Mouse (Mus musculus): Measurements from ENCODE around the gene Igfbp4. TPM values are rescaled to one million over a fixed set of nuclear protein-coding genes. Genes with fewer than 3 reads are reported as not detected.
A peak's percentile ranks its signal among the peaks of the same experiment; 100 is the strongest.

Igfbp4 gene
- polyA plus RNA-seq, 1 experiment from 2014 or later: 832 TPM

- Histone ChIP-seq H3K36me3 (ENCODE audit: insufficient read depth, low read length) (peaks cover 35% of the 10 kb centered on the region), H3K4me2 (replicated peaks; ENCODE audit: low read depth, low read length) (peak overlapping the region; percentile 52), H3K9me3 (ENCODE audit: low read length) (no peaks in the 10 kb centered on the region), H3K4me1 (ENCODE audit: insufficient read depth, low read length) (peaks cover 9% of the 10 kb centered on the region), H3K27ac (ENCODE audit: low read length) (no peak overlapping the region), H3K9ac (replicated peaks; ENCODE audit: low read length) (peak overlapping the region; percentile 44; the same call in 1 of the 2 replicates), H3K27me3 (ENCODE audit: insufficient read depth, low read length) (no peaks in the 10 kb centered on the region), H3K4me3 (ENCODE audit: low read length) (peak overlapping the region; percentile 69)
- WGBS: 73% methylated on average over 5 of the region's 5 CpGs
- ATAC-seq (ENCODE audit: low FRiP score, low TSS enrichment): no peak
Measured at GRCm38 (mm10) chr11:99022384-99022933, 18.6 kb upstream of the Igfbp4 start.

GRCm38 (mm10) chr11:99023094-99023493 lies 17.9 kb upstream of the Igfbp4 start:
- Histone ChIP-seq H3K9ac (replicated peaks; ENCODE audit: low read length) (peak overlapping the region; percentile 79), H3K4me3 (ENCODE audit: low read length) (peak overlapping the region; percentile 69), H3K4me1 (ENCODE audit: insufficient read depth, low read length) (peaks cover 9% of the 10 kb centered on the region), H3K27me3 (ENCODE audit: insufficient read depth, low read length) (no peaks in the 10 kb centered on the region), H3K27ac (ENCODE audit: low read length) (no peak overlapping the region), H3K36me3 (ENCODE audit: insufficient read depth, low read length) (peaks cover 30% of the 10 kb centered on the region), H3K4me2 (replicated peaks; ENCODE audit: low read depth, low read length) (peak overlapping the region; percentile 52), H3K9me3 (ENCODE audit: low read length) (no peaks in the 10 kb centered on the region)
- WGBS: 7% methylated on average over 4 of the region's 4 CpGs
- no peak for ATAC-seq (ENCODE audit: low FRiP score, low TSS enrichment)

GRCm38 (mm10) chr11:99023500-99024467 lies 17.3 kb upstream of the Igfbp4 start, which contains the start of gene Top2a:
Gene Top2a (minus strand): TSS chr11:99024189.
- Histone ChIP-seq H3K9ac (replicated peaks; ENCODE audit: low read length) (peak within 1 kb of the TSS; percentile 79), H3K4me3 (ENCODE audit: low read length) (peak within 1 kb of the TSS; percentile 69), H3K27me3 (ENCODE audit: insufficient read depth, low read length) (no peaks in the 10 kb centered on the region), H3K4me1 (ENCODE audit: insufficient read depth, low read length) (peaks cover 9% of the 10 kb centered on the region), H3K4me2 (replicated peaks; ENCODE audit: low read depth, low read length) (peak within 1 kb of the TSS; percentile 56), H3K36me3 (ENCODE audit: insufficient read depth, low read length) (peaks cover 24% of the 10 kb centered on the region), H3K27ac (ENCODE audit: low read length) (peak within 1 kb of the TSS; percentile 52; the same call in 1 of the 2 replicates), H3K9me3 (ENCODE audit: low read length) (no peaks in the 10 kb centered on the region)
- ATAC-seq (ENCODE audit: low FRiP score, low TSS enrichment): peak; percentile 94
- under 1% methylated on average over 54 of the region's 54 CpGs for WGBS

GRCm38 (mm10) chr11:99024468-99025134 lies 16.4 kb upstream of the Igfbp4 start:
- Histone ChIP-seq H3K4me2 (replicated peaks; ENCODE audit: low read depth, low read length) (peak overlapping the region; percentile 56), H3K27ac (ENCODE audit: low read length) (peak overlapping the region; percentile 26; the same call in 1 of the 2 replicates), H3K36me3 (ENCODE audit: insufficient read depth, low read length) (peaks cover 22% of the 10 kb centered on the region), H3K4me1 (ENCODE audit: insufficient read depth, low read length) (peaks cover 9% of the 10 kb centered on the region), H3K27me3 (ENCODE audit: insufficient read depth, low read length) (no peaks in the 10 kb centered on the region), H3K9me3 (ENCODE audit: low read length) (no peaks in the 10 kb centered on the region), H3K4me3 (ENCODE audit: low read length) (peak overlapping the region; percentile 69), H3K9ac (replicated peaks; ENCODE audit: low read length) (peak overlapping the region; percentile 65)
- peak; percentile 17; the same call in 1 of the 2 replicates for ATAC-seq (ENCODE audit: low FRiP score, low TSS enrichment)
- 47% methylated on average over 18 of the region's 18 CpGs for WGBS

GRCm38 (mm10) chr11:99025878-99026277 lies 15.2 kb upstream of the Igfbp4 start:
- Histone ChIP-seq H3K27me3 (ENCODE audit: insufficient read depth, low read length) (no peaks in the 10 kb centered on the region), H3K27ac (ENCODE audit: low read length) (no peak overlapping the region), H3K4me2 (replicated peaks; ENCODE audit: low read depth, low read length) (no peak overlapping the region), H3K4me3 (ENCODE audit: low read length) (no peak overlapping the region), H3K9ac (replicated peaks; ENCODE audit: low read length) (no peak overlapping the region), H3K36me3 (ENCODE audit: insufficient read depth, low read length) (peaks cover 11% of the 10 kb centered on the region), H3K9me3 (ENCODE audit: low read length) (no peaks in the 10 kb centered on the region), H3K4me1 (ENCODE audit: insufficient read depth, low read length) (peaks cover 9% of the 10 kb centered on the region)
- no peak for ATAC-seq (ENCODE audit: low FRiP score, low TSS enrichment)
- 86% methylated on average over 6 of the region's 6 CpGs for WGBS

- no peak for ATAC-seq (ENCODE audit: low FRiP score, low TSS enrichment)
- H3K9me3 ChIP-seq (ENCODE audit: low read length): no peaks in the 10 kb centered on the region
- WGBS: 85% methylated on average over 12 of the region's 12 CpGs
- peaks cover 6% of the 10 kb centered on the region for H3K4me1 ChIP-seq (ENCODE audit: insufficient read depth, low read length)
- no peak overlapping the region for H3K9ac ChIP-seq (replicated peaks; ENCODE audit: low read length)
- no peaks in the 10 kb centered on the region for H3K27me3 ChIP-seq (ENCODE audit: insufficient read depth, low read length)
- no peak overlapping the region for H3K4me3 ChIP-seq (ENCODE audit: low read length)
- no peak overlapping the region for H3K4me2 ChIP-seq (replicated peaks; ENCODE audit: low read depth, low read length)
- H3K27ac ChIP-seq (ENCODE audit: low read length): no peak overlapping the region
- H3K36me3 ChIP-seq (ENCODE audit: insufficient read depth, low read length): 0 out of 2 replicates have a peak, but pooled peaks cover 1% of the 10 kb centered on the region
Measured at GRCm38 (mm10) chr11:99026899-99027440, 14.1 kb upstream of the Igfbp4 start.

- H3K27me3 ChIP-seq (ENCODE audit: insufficient read depth, low read length): no peaks in the 10 kb centered on the region
- no peak for ATAC-seq (ENCODE audit: low FRiP score, low TSS enrichment)
- H3K4me3 ChIP-seq (ENCODE audit: low read length): no peak overlapping the region
- 77% methylated on average over 4 of the region's 4 CpGs for WGBS
- no peaks in the 10 kb centered on the region for H3K9me3 ChIP-seq (ENCODE audit: low read length)
- H3K4me2 ChIP-seq (replicated peaks; ENCODE audit: low read depth, low read length): no peak overlapping the region
- H3K36me3 ChIP-seq (ENCODE audit: insufficient read depth, low read length): no peaks in the 10 kb centered on the region
- H3K27ac ChIP-seq (ENCODE audit: low read length): no peak overlapping the region
- H3K9ac ChIP-seq (replicated peaks; ENCODE audit: low read length): no peak overlapping the region
- H3K4me1 ChIP-seq (ENCODE audit: insufficient read depth, low read length): peaks cover 1% of the 10 kb centered on the region; the same call in 1 of the 2 replicates
Measured at GRCm38 (mm10) chr11:99035350-99035749, 5.7 kb upstream of the Igfbp4 start.

GRCm38 (mm10) chr11:99036254-99036653 lies 4.8 kb upstream of the Igfbp4 start:
- ATAC-seq (ENCODE audit: low FRiP score, low TSS enrichment): no peak
- 69% methylated on average over 6 of the region's 6 CpGs for WGBS

GRCm38 (mm10) chr11:99039782-99040181 lies 1.3 kb upstream of the Igfbp4 start:
- WGBS: 2% methylated on average over 15 of the region's 15 CpGs
- peak overlapping the region; percentile 89 for H3K4me2 ChIP-seq (replicated peaks; ENCODE audit: low read depth, low read length)
- H3K4me1 ChIP-seq (ENCODE audit: insufficient read depth, low read length): peaks cover 26% of the 10 kb centered on the region
- H3K27me3 ChIP-seq (ENCODE audit: insufficient read depth, low read length): no peaks in the 10 kb centered on the region
- peak overlapping the region; percentile 75 for H3K4me3 ChIP-seq (ENCODE audit: low read length)
- H3K9ac ChIP-seq (replicated peaks; ENCODE audit: low read length): peak overlapping the region; percentile 95
- ATAC-seq (ENCODE audit: low FRiP score, low TSS enrichment): peak; percentile 62
- peak overlapping the region; percentile 95 for H3K27ac ChIP-seq (ENCODE audit: low read length)
- no peaks in the 10 kb centered on the region for H3K9me3 ChIP-seq (ENCODE audit: low read length)
- no peaks in the 10 kb centered on the region for H3K36me3 ChIP-seq (ENCODE audit: insufficient read depth, low read length)

More at GRCm38 (mm10) chr11:99036254-99036653, 4.8 kb upstream of the Igfbp4 start:
- Histone ChIP-seq H3K36me3 (ENCODE audit: insufficient read depth, low read length) (no peaks in the 10 kb centered on the region), H3K27me3 (ENCODE audit: insufficient read depth, low read length) (no peaks in the 10 kb centered on the region), H3K4me1 (ENCODE audit: insufficient read depth, low read length) (peaks cover 5% of the 10 kb centered on the region; the same call in 1 of the 2 replicates), H3K9me3 (ENCODE audit: low read length) (no peaks in the 10 kb centered on the region), H3K4me3 (ENCODE audit: low read length) (no peak overlapping the region), H3K27ac (ENCODE audit: low read length) (no peak overlapping the region), H3K4me2 (replicated peaks; ENCODE audit: low read depth, low read length) (no peak overlapping the region), H3K9ac (replicated peaks; ENCODE audit: low read length) (no peak overlapping the region)

Data from kidney, embryonic 16.5 days (tissue).